Mouse (Mus musculus) cerebellum, adult 18-20 months (tissue): ENCODE measurements around the gene Son.

Experiments
- DNase-seq, 2 experiments: peaks; one replicate each; pipeline ENCODE4 v3.0.0; 2021

Gene Son

GRCm38 (mm10) chr16:91647461-91648219 is at the start of gene Son:
Gene Son, plus strand, starts transcription at chr16:91647506.
- DNase-seq, result peak; percentile 96 to 98

- DNase-seq, result peak; percentile 100
These were observed 49.7 kb upstream of the Son start, which contains the start of gene Tmem50b for GRCm38 (mm10) chr16:91597672-91598010. Gene Tmem50b, minus strand, starts transcription at chr16:91597800.

GRCm38 (mm10) chr16:91599242-91599641 is 48.1 kb upstream of the Son start:
- no peak for DNase-seq

GRCm38 (mm10) chr16:91601081-91601480 is 46.2 kb upstream of the Son start:
- DNase-seq, result no peak

- no peak for DNase-seq
These were observed 45.6 kb upstream of the Son start for GRCm38 (mm10) chr16:91601693-91602092.

GRCm38 (mm10) chr16:91605156-91605555 is 42.1 kb upstream of the Son start:
- DNase-seq, result no peak

GRCm38 (mm10) chr16:91606958-91607357 is 40.3 kb upstream of the Son start:
- no peak for DNase-seq

- no peak for DNase-seq
These were observed 37.6 kb upstream of the Son start for GRCm38 (mm10) chr16:91609501-91610245.

GRCm38 (mm10) chr16:91611248-91611647 is 36.1 kb upstream of the Son start:
- DNase-seq, result no peak

GRCm38 (mm10) chr16:91612525-91612924 is 34.8 kb upstream of the Son start:
- DNase-seq, result no peak

- DNase-seq, result no peak
These were observed 32.8 kb upstream of the Son start for GRCm38 (mm10) chr16:91614552-91614951.

GRCm38 (mm10) chr16:91618511-91619501 is 28.5 kb upstream of the Son start, which contains the start of gene Dnajc28:
Gene Dnajc28, minus strand, starts transcription at chr16:91619026.
- DNase-seq, result peak; percentile 89 to 94

- DNase-seq, result no peak
These were observed 27.1 kb upstream of the Son start for GRCm38 (mm10) chr16:91620185-91620584.

- DNase-seq, result no peak
These were observed 26.3 kb upstream of the Son start for GRCm38 (mm10) chr16:91620991-91621390.

- no peak for DNase-seq
These were observed 24.2 kb upstream of the Son start for GRCm38 (mm10) chr16:91623074-91623473.

GRCm38 (mm10) chr16:91627831-91628230 is 19.5 kb upstream of the Son start:
- DNase-seq, result no peak

GRCm38 (mm10) chr16:91628673-91629072 is 18.6 kb upstream of the Son start:
- DNase-seq, result no peak

- no peak for DNase-seq
These were observed 17.6 kb upstream of the Son start for GRCm38 (mm10) chr16:91629749-91630148.

GRCm38 (mm10) chr16:91630584-91630983 is 16.7 kb upstream of the Son start:
- no peak for DNase-seq

GRCm38 (mm10) chr16:91632439-91632838 is 14.9 kb upstream of the Son start:
- DNase-seq, result peak in 1 of 2 experiments; percentile 27

GRCm38 (mm10) chr16:91632940-91633339 is 14.4 kb upstream of the Son start:
- DNase-seq, result no peak

- DNase-seq, result no peak
These were observed 13.7 kb upstream of the Son start for GRCm38 (mm10) chr16:91633641-91634040.

GRCm38 (mm10) chr16:91639161-91639560 is 8.1 kb upstream of the Son start:
- no peak for DNase-seq
